Mouse (Mus musculus) induced T-regulatory cell, adult 2 months (primary cell): ENCODE results near the gene Arhgap10.

ENCODE experiments used
- DNase-seq: peaks from one replicate; pipeline ENCODE4 v3.0.0-alpha.2; 2012; ENCODE audit warnings: low read depth

Arhgap10 gene

DNA sequence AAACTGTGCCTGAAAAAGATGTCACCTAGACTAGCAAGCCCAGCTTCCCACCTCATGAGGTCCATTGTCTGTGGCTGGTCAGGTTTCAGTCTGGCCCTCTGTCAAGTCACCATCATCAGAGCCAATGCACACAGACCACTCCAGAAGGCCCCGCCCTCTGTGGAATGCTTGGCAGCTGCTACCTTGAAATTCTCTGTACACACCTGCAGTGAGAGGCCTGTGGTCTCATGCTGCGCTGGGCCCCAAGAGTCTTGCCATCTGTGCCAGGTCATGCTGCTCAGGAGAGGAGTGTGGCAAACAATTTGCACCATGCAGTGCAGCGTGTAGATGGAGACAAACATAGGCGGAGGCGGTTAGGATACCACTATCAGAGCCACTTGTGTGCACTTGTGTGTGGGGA, 290.0 kb downstream of the Arhgap10 start:
- DNase-seq: no peak

DNA sequence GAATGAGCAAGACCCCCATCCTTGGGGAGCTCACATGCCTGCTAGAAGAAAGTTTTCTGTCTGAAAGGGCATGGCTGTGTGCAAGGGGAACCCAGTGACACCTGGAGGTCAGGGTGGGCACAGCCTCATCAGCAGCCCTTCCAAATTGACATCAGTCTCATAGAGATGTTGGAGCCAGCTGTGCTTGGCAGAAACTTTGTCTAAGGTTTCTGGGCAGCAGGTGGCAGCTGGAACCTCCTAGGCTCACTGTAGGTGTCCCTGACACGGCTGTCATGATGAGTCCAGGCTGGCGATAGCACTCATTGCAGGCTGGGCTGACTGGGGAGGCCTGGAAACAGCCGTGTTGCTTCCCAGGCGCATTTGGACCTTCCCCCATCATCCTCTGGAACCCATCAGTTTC, 294.6 kb downstream of the Arhgap10 start:
- no peak for DNase-seq

DNA sequence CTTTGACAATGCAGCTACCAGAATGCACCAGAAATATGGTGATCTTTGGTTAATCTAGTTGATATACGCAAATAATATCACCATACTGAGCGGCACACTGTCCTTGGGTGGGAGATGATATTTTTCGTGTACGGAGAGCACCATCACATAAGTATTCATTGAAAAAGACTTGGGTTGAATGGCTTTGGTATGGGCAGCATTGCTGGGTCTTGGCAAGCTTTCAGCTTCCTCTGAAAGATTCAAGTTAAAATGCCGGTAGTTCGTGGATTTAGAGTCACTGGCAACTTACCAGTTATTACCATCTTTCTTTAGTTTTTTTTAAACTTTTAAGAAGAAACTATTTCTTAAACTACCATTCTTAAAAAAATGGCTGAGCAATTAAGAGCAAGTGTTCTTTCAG, 302.6 kb downstream of the Arhgap10 start:
- no peak for DNase-seq

DNA sequence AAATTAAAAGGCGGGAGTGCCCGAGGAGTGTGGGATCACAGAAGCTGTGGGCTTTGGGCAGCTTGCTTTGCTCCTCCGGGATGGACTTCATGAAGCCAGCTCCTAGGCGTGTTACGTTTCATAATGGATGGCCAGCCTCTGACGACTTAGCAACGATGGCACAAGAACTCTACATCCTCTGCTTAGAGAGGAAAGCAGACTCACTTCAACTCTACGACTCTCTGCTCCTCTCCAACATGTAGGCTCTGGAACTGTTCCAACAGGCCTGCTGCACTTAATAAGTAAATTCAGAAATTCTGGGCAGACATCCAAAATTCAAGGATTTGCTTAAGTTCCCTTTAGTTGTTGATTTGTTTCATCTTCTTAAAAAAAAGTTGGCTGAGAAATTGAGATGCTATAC, 303.1 kb downstream of the Arhgap10 start:
- DNase-seq: no peak

DNA sequence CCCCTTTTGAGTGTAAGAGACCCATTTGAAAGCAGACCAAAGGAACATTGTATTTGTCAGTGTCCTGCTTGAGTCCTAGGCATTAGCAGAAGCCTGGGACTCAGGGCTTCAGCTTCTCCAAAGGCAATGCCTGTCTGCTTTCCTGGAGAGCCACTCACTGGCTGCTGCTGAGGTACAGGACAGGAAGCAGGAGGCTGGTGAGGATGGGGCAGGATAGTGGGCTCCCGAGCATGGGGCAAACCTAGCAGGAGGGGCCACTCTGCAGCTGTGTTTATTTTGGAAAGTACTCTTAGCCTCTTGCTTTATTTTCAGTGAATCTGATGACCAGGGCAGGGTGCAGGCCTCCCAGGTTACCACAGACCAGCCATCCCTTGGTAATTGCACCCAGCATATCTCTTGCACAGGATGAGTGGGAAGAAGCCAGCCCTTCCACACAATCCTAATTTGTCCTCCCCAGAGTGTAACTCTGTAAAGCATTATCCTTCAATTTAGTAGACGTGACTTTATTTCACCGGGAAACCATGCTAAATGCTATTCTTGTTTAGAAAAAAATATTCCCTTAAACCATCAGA, 303.8 kb downstream of the Arhgap10 start:
- DNase-seq: no peak

DNA sequence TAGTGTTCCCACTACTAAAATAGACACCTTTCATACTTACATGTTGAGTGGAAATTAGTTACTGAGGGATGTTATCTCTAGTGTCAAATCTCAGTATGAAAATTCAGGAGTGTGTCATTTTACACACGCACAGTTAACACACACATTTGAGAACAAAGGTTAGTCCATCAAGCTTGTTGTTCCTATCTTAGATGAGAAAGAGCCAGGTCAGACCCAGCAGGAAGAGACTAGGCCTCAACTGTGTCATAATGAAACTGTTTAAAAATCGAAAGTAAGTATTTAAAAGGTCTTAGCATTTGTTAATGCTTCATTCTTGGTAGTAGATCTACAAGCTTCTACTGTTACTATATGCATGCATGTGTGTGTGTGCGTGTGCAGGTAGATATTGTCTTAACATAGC, 308.5 kb downstream of the Arhgap10 start:
- DNase-seq: peak; percentile 61
